Comparison of ENCODE assay signal across 9 mouse cellular contexts in genomic region chr10:3972237-3972636, GRCm38 (mm10). TPM values are rescaled to one million over a fixed set of nuclear protein-coding genes. Genes with fewer than 3 reads are reported as not detected.
DNase-seq lines count a peak whose midpoint lies in the region; ATAC-seq and TF ChIP-seq lines count a peak whose summit lies in the region.
"Had no signal": no experiment of that assay in that cellular context is flagged by ENCODE, and none has a peak within 500 bp of the region (broad histone marks: within the 10 kb centered on the region; RNA-seq: fewer than 3 reads in every experiment).

No protein-coding gene starts in this region.

- TF ChIP-seq CTCF in kidney, postnatal 0 days (IDR thresholded peaks at IDR 0.05; ENCODE audit: low read depth), result no peak
- no peak for TF ChIP-seq CTCF in forebrain, postnatal 0 days (IDR thresholded peaks at IDR 0.05; ENCODE audit: low read depth)

- no peak overlapping the region for H3K4me3 ChIP-seq in kidney, postnatal 0 days (replicated peaks; ENCODE audit: low read depth, low read length)
- no peak overlapping the region for H3K4me3 ChIP-seq in forebrain, postnatal 0 days (ENCODE audit: low read depth, low read length)
- peak overlapping the region; percentile 66; the same call in 1 of the 2 replicates for H3K4me3 ChIP-seq in macrophage (ENCODE audit: inconsistent target)

- H3K4me2 ChIP-seq in kidney, postnatal 0 days (ENCODE audit: low read length), result peak overlapping the region; percentile 87
- peak overlapping the region; percentile 93 for H3K4me2 ChIP-seq in forebrain, postnatal 0 days (ENCODE audit: low read depth)

- H3K27me3 ChIP-seq in kidney, postnatal 0 days (ENCODE audit: insufficient read depth, low read length), result no peaks in the 10 kb centered on the region
- H3K27me3 ChIP-seq in forebrain, postnatal 0 days (ENCODE audit: insufficient read depth, low read length), result no peaks in the 10 kb centered on the region
- H3K27me3 ChIP-seq: neural tube, embryonic 13.5 days had no signal

- no peaks in the 10 kb centered on the region for H3K36me3 ChIP-seq in kidney, postnatal 0 days (ENCODE audit: insufficient read depth, low read length)
- H3K36me3 ChIP-seq in forebrain, postnatal 0 days (ENCODE audit: insufficient read depth), result no peaks in the 10 kb centered on the region
- H3K36me3 ChIP-seq in macrophage (ENCODE audit: inconsistent target), result no peaks in the 10 kb centered on the region
- H3K36me3 ChIP-seq: neural tube, embryonic 13.5 days had no signal

- peaks cover 14% of the 10 kb centered on the region; the same call in 1 of the 2 replicates for H3K79me2 ChIP-seq in macrophage (ENCODE audit: inconsistent target)

- H3K4me1 ChIP-seq in kidney, postnatal 0 days (replicated peaks; ENCODE audit: insufficient read depth, low read length), result peaks cover 9% of the 10 kb centered on the region
- H3K4me1 ChIP-seq in forebrain, postnatal 0 days (ENCODE audit: insufficient read depth), result peaks cover 3% of the 10 kb centered on the region; the same call in 1 of the 2 replicates

- H3K27ac ChIP-seq in kidney, postnatal 0 days, result peak overlapping the region; percentile 93; the same call in 1 of the 2 replicates
- no peak overlapping the region for H3K27ac ChIP-seq in forebrain, postnatal 0 days (ENCODE audit: low read depth, low read length)
- peak overlapping the region; percentile 41 for H3K27ac ChIP-seq in macrophage

- H3K9me3 ChIP-seq in kidney, postnatal 0 days (replicated peaks; ENCODE audit: low read length), result no peaks in the 10 kb centered on the region
- H3K9me3 ChIP-seq in forebrain, postnatal 0 days (ENCODE audit: low read length), result no peaks in the 10 kb centered on the region
- H3K9me3 ChIP-seq: neural tube, embryonic 13.5 days had no signal

- DNase-seq in cerebellum, adult 11-12 months, result peak; percentile 52
- DNase-seq in cerebellum, postnatal 14 days, result no peak
- no peak for DNase-seq in kidney, postnatal 0 days (ENCODE audit: low spot score)
- DNase-seq in kidney, adult 11 months, result no peak
- no peak for DNase-seq in forebrain, postnatal 0 days
- no peak for DNase-seq in MN1 (ENCODE audit: low spot score)
- no peak for DNase-seq in cerebellum, adult 18-20 months

- ATAC-seq in kidney, postnatal 0 days (replicated peaks; ENCODE audit: low FRiP score, low read depth), result no peak
- no peak for ATAC-seq in forebrain, postnatal 0 days

- H3K9ac ChIP-seq in kidney, postnatal 0 days (ENCODE audit: low read depth, low read length), result no peak overlapping the region
- H3K9ac ChIP-seq in forebrain, postnatal 0 days, result no peak overlapping the region

- 84% methylated on average over 9 of the region's 9 CpGs for WGBS in kidney, postnatal 0 days
- 92% methylated on average over 9 of the region's 9 CpGs for WGBS in forebrain, postnatal 0 days
- 44% methylated on average over 9 of the region's 9 CpGs for WGBS in macrophage (ENCODE audit: missing documents)

RNA-seq across cellular contexts. Expression of gene Mthfd1l, which starts 0.7 kb away (rescaled TPM):
- polyA plus RNA-seq in kidney, postnatal 0 days (2015; fragmentation: Nextera tagmentation; extraction: Ambion mirVana), result 9.1 and 10.7 TPM in 2 replicates
- 8.0 and 9.1 TPM in 2 replicates for total RNA-seq in forebrain, postnatal 0 days (2014; rRNA removed)
- polyA plus RNA-seq in forebrain, postnatal 0 days (2015; fragmentation: Nextera tagmentation; extraction: Ambion mirVana), result 5.1 and 5.9 TPM in 2 replicates
- 10 to 100 TPM in 13 of 26 experiments, 1 to 10 TPM in 13; 1.9 to 18.6 (median 9.6) TPM for total RNA-seq in macrophage (2018; cell fraction: chromatin; rRNA removed)
- total RNA-seq in macrophage (2018; cell fraction: cytosol; rRNA removed), result 1 to 10 TPM; 1.5 to 4.2 (median 3.1) TPM
- 10 to 100 TPM in 1 of 26 experiments, 1 to 10 TPM in 25; 2.4 to 15.7 (median 4.5) TPM for total RNA-seq in macrophage (2018; cell fraction: nucleus; rRNA removed)
- polyA plus RNA-seq in macrophage (2018), result 2.6 to 7.0 TPM (median 2.9 TPM) in 3 replicates
